Comparison of ENCODE assay signal across 35 mouse cellular contexts in the genomic region with DNA sequence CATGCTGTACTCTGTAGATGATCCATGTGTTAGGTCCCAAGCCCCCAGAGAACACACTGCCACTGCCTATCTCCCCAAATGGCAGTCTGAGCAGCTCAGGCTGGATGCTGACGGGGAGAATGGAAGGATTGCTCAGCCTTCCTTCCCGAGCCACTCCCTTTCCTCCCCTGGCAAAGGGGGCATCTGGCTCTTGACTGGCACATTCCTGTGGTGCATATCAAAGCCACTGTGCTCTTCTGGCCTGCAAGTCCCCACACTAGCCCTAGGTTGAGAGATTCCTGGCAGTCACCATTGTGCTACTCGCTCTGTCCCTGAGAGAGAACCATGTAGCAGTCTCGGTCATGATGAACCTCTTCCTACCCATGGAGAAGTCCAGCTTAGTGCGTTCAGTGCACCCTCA. TPM values are rescaled to one million over a fixed set of nuclear protein-coding genes. Genes with fewer than 3 reads are reported as not detected.
"Had no signal": no experiment of that assay in that cellular context is flagged by ENCODE, and none has a peak within 500 bp of the region (broad histone marks: within the 10 kb centered on the region; RNA-seq: fewer than 3 reads in every experiment).

No protein-coding gene starts in this region.

- H3K9me3 ChIP-seq: embryonic facial prominence, embryonic 10.5 days; embryonic facial prominence, embryonic 12.5 days; embryonic facial prominence, embryonic 13.5 days; embryonic facial prominence, embryonic 15.5 days; forebrain, embryonic 10.5 days; forebrain, embryonic 12.5 days; forebrain, embryonic 13.5 days; forebrain, embryonic 15.5 days had no signal

- H3K4me1 ChIP-seq: embryonic facial prominence, embryonic 10.5 days; embryonic facial prominence, embryonic 12.5 days; embryonic facial prominence, embryonic 13.5 days; embryonic facial prominence, embryonic 15.5 days; forebrain, embryonic 10.5 days; forebrain, embryonic 12.5 days; forebrain, embryonic 13.5 days; forebrain, embryonic 15.5 days had no signal

- H3K9ac ChIP-seq: embryonic facial prominence, embryonic 12.5 days; embryonic facial prominence, embryonic 13.5 days; embryonic facial prominence, embryonic 15.5 days; forebrain, embryonic 12.5 days; forebrain, embryonic 13.5 days; forebrain, embryonic 15.5 days; forebrain, postnatal 0 days had no signal

- DNase-seq: cerebellum, adult 9-11 months; cerebellum, postnatal 10 days; cerebellum, postnatal 14 days; cerebellum, postnatal 25 days; cerebellum, postnatal 36 days; embryo, embryonic 11 days; forebrain, postnatal 0 days; gastrocnemius, adult 2 months; gastrocnemius, postnatal 10 days; gastrocnemius, postnatal 14 days; gastrocnemius, postnatal 25 days; gastrocnemius, postnatal 36 days; heart, adult 11 months; heart, adult 18-20 months; heart, adult 2 months had no signal

- H3K27ac ChIP-seq: embryonic facial prominence, embryonic 10.5 days; embryonic facial prominence, embryonic 12.5 days; embryonic facial prominence, embryonic 13.5 days; embryonic facial prominence, embryonic 15.5 days; forebrain, embryonic 10.5 days; forebrain, embryonic 12.5 days; forebrain, embryonic 13.5 days; forebrain, embryonic 15.5 days; gastrocnemius, adult 2 months; heart, adult 2 months had no signal

- H3K4me2 ChIP-seq: embryonic facial prominence, embryonic 12.5 days; embryonic facial prominence, embryonic 13.5 days; embryonic facial prominence, embryonic 15.5 days; forebrain, embryonic 12.5 days; forebrain, embryonic 13.5 days; forebrain, embryonic 15.5 days had no signal

- H3K4me3 ChIP-seq: embryonic facial prominence, embryonic 10.5 days; embryonic facial prominence, embryonic 12.5 days; embryonic facial prominence, embryonic 13.5 days; embryonic facial prominence, embryonic 15.5 days; erythroblast, embryonic 14.5 days; forebrain, embryonic 10.5 days; forebrain, embryonic 12.5 days; forebrain, embryonic 13.5 days; forebrain, embryonic 15.5 days; gastrocnemius, adult 2 months; heart, adult 2 months had no signal

- H3K36me3 ChIP-seq: embryonic facial prominence, embryonic 10.5 days; embryonic facial prominence, embryonic 12.5 days; embryonic facial prominence, embryonic 13.5 days; embryonic facial prominence, embryonic 15.5 days; forebrain, embryonic 10.5 days; forebrain, embryonic 12.5 days; forebrain, embryonic 15.5 days had no signal

- ATAC-seq: forebrain, embryonic 13.5 days; forebrain, embryonic 14.5 days; forebrain, embryonic 15.5 days; forebrain, embryonic 16.5 days; forebrain, postnatal 0 days had no signal

- H3K27me3 ChIP-seq: embryonic facial prominence, embryonic 12.5 days; embryonic facial prominence, embryonic 13.5 days; embryonic facial prominence, embryonic 15.5 days; forebrain, embryonic 12.5 days; forebrain, embryonic 13.5 days; forebrain, embryonic 15.5 days had no signal

RNA-seq across cellular contexts. Expression of a gene that starts 25.1 kb away (rescaled TPM):
- total RNA-seq: common myeloid progenitor, adult 5-6 weeks; gastrocnemius, adult 18-20 months; gastrocnemius, adult 2 months; gastrocnemius, adult 8-10 months; gastrocnemius, postnatal 10 days; gastrocnemius, postnatal 14 days; gastrocnemius, postnatal 25 days; gastrocnemius, postnatal 36 days; granulocyte monocyte progenitor cell, adult 5-6 weeks had no signal
- polyA plus RNA-seq: cortical plate, adult 2 months; embryonic facial prominence, embryonic 10.5 days; embryonic facial prominence, embryonic 13.5 days; erythroblast, embryonic 14.5 days; forebrain, embryonic 10.5 days; forebrain, embryonic 11.5 days; forebrain, embryonic 12.5 days; forebrain, embryonic 13.5 days; forebrain, embryonic 14.5 days; forebrain, embryonic 15.5 days; forebrain, embryonic 16.5 days; frontal cortex, adult 2 months had no signal

RNA-seq across cellular contexts. Expression of a gene that starts 29.0 kb away (rescaled TPM):
- total RNA-seq: common myeloid progenitor, adult 5-6 weeks; gastrocnemius, adult 18-20 months; gastrocnemius, adult 2 months; gastrocnemius, postnatal 36 days; granulocyte monocyte progenitor cell, adult 5-6 weeks; heart, adult 18-20 months; heart, adult 2 months; heart, adult 8-10 months had no signal
- polyA plus RNA-seq: embryonic facial prominence, embryonic 15.5 days; erythroblast, embryonic 14.5 days; heart, adult 2 months had no signal

RNA-seq across cellular contexts. Expression of a gene that starts 51.8 kb away (rescaled TPM):
- total RNA-seq: gastrocnemius, adult 18-20 months; gastrocnemius, adult 2 months; gastrocnemius, adult 8-10 months; gastrocnemius, postnatal 25 days; gastrocnemius, postnatal 36 days; granulocyte monocyte progenitor cell, adult 5-6 weeks had no signal
- polyA plus RNA-seq: erythroblast, embryonic 14.5 days had no signal

RNA-seq across cellular contexts. Expression of a gene that starts 53.6 kb away (rescaled TPM):
- total RNA-seq: common myeloid progenitor, adult 5-6 weeks; gastrocnemius, adult 18-20 months; gastrocnemius, adult 2 months; gastrocnemius, adult 8-10 months; gastrocnemius, postnatal 10 days; gastrocnemius, postnatal 14 days; gastrocnemius, postnatal 25 days; gastrocnemius, postnatal 36 days; granulocyte monocyte progenitor cell, adult 5-6 weeks; heart, adult 18-20 months; heart, adult 2 months; heart, adult 8-10 months had no signal
- polyA plus RNA-seq: embryonic facial prominence, embryonic 10.5 days; embryonic facial prominence, embryonic 11.5 days; embryonic facial prominence, embryonic 12.5 days; embryonic facial prominence, embryonic 13.5 days; erythroblast, embryonic 14.5 days; forebrain, embryonic 10.5 days; forebrain, embryonic 13.5 days; forebrain, embryonic 15.5 days had no signal
